Mouse (Mus musculus) heart, adult 2 months (tissue): ENCODE measurements around the gene Xpo5.
A peak's percentile ranks its signal among the peaks of the same experiment; 100 is the strongest.

Source experiments
- CTCF ChIP-seq: fragments of 200-600 bp; IDR thresholded peaks from 2 replicates; pipeline ENCODE4 v1.8.1; 2022; ENCODE audit warnings: antibody characterized with exemption, mild to moderate bottlenecking, moderate library complexity
- EP300 ChIP-seq: fragments of 200-500 bp; IDR thresholded peaks from 2 replicates; pipeline ENCODE4 v1.6.1; 2011; ENCODE audit warnings: low read depth, low read length, control low read depth; ENCODE audit not compliant: insufficient read depth
- POLR2A ChIP-seq: fragments of 200-500 bp; IDR thresholded peaks from 2 replicates; pipeline ENCODE4 v1.6.1; 2011; ENCODE audit warnings: mild to moderate bottlenecking, low read depth, low read length, control low read depth; ENCODE audit not compliant: insufficient read depth

DNA sequence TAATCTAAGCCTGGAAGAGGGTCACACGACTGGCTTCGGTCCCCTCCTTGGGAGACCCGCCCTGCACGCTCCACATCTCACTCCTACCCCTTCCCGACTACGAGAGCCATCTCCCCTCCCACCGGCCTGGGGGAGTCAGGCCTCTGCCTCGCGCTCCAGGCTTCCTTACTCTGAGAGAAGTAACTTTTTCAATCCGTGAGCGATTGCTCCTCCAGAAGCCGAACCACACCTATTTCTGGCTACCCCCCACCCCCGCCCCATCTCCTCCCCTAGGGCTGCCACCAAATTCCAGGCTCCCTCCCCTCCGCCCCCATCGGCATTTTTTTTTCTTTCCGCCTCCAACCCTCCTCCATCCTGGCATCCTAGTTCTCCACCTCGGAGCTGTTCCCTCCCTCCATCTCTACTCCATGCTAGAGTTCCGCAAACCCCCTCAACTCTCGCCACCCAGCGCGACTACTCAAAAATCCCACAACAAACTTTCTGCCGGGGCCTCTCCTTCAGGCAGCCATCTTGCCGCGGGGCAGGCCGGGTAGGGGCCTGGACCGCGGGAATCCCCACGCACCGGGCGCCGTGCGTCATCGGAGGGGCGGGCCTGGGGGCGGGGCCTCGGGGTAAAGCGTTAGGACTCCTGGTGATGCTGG lies 80.0 kb downstream of the Xpo5 start, which contains the start of gene Tjap1:
- TF ChIP-seq CTCF, result no peak
- TF ChIP-seq POLR2A, result peak; percentile 79
- TF ChIP-seq EP300, result 0 out of 2 replicates have a peak, but pooled peaks have one; percentile 17
